In genomic region chr2:57181692-57182541, GRCm38 (mm10) we compare ENCODE assay signal across 8 mouse cellular contexts. TPM values are rescaled to one million over a fixed set of nuclear protein-coding genes. Genes with fewer than 3 reads are reported as not detected.
A peak's percentile ranks its signal among the peaks of the same experiment; 100 is the strongest.
DNase-seq lines count a peak whose midpoint lies in the region; ATAC-seq and TF ChIP-seq lines count a peak whose summit lies in the region.

No protein-coding gene starts in this region.

- whole genome bisulfite sequencing in hindbrain, embryonic 14.5 days = under 1% methylated on average over 37 of the region's 37 CpGs

- CTCF ChIA-PET in Patski (lab: Charles Lee) = interaction anchor here (1.2 kb wide), 1 partner anchor 22 kb away, joined by 3 read pairs; no protein-coding TSS in a partner anchor

- H3K27me3 ChIP-seq in Patski = no peaks in the 10 kb centered on the region
- H3K27me3 ChIP-seq in hindbrain, embryonic 14.5 days (ENCODE audit: control insufficient read depth, insufficient read depth, low read length) = no peaks in the 10 kb centered on the region

- H3K4me3 ChIP-seq in hindbrain, embryonic 14.5 days (replicated peaks; ENCODE audit: low read length) = peak overlapping the region; percentile 41

- peak overlapping the region; percentile 73 for H3K27ac ChIP-seq in hindbrain, embryonic 14.5 days

- no peak for TF ChIP-seq CTCF in Patski (IDR thresholded peaks at IDR 0.05)

- peak overlapping the region; percentile 50 for H3K9ac ChIP-seq in hindbrain, embryonic 14.5 days

- POLR2A ChIA-PET in Patski (lab: Charles Lee) = interaction anchor here (1.7 kb wide), 1 partner anchor 65 kb away, joined by 4 read pairs; no protein-coding TSS in a partner anchor

- peak; percentile 15 for DNase-seq in Patski (ENCODE audit: low read depth, low spot score)
- DNase-seq in cerebellum, postnatal 14 days = peak; percentile 97 to 98
- DNase-seq in frontal cortex, postnatal 25 days (ENCODE audit: low spot score in 2 of 2) = peak; percentile 95 to 96
- peak; percentile 99 for DNase-seq in hindbrain, embryonic 14.5 days (ENCODE audit: low spot score)
- DNase-seq in layer of hippocampus, postnatal 36 days = peak; percentile 94 to 95
- peak; percentile 96 for DNase-seq in lung, postnatal 36 days
- DNase-seq in retina, postnatal 1 day = peak; percentile 95
- peak; percentile 92 to 93 for DNase-seq in urinary bladder, adult 18-20 months (ENCODE audit: low spot score in 2 of 2)

- in situ Hi-C loops in Patski (cut with MboI; ENCODE audit: low pct_unique_long_range_greater_than_20kb) = no loop called here

- H3K4me2 ChIP-seq in hindbrain, embryonic 14.5 days (replicated peaks) = peak overlapping the region; percentile 45

- no peaks in the 10 kb centered on the region for H3K9me3 ChIP-seq in hindbrain, embryonic 14.5 days (ENCODE audit: control insufficient read depth, low read length)

- H3K4me1 ChIP-seq in hindbrain, embryonic 14.5 days (replicated peaks; ENCODE audit: control insufficient read depth, insufficient read depth, low read length) = no peaks in the 10 kb centered on the region

- H3K36me3 ChIP-seq in hindbrain, embryonic 14.5 days (replicated peaks; ENCODE audit: control insufficient read depth, insufficient read depth) = no peaks in the 10 kb centered on the region

- ATAC-seq in Patski = peak; percentile 73
- peak; percentile 99 for ATAC-seq in hindbrain, embryonic 14.5 days (ENCODE audit: low FRiP score)

RNA-seq across cellular contexts. Expression of gene Gpd2, which starts 55.5 kb away (rescaled TPM):
- 18.8 TPM for polyA plus RNA-seq in Patski (2021)
- polyA plus RNA-seq in hindbrain, embryonic 14.5 days (2014; fragmentation: Nextera tagmentation; extraction: Ambion mirVana) = 23.0 and 29.9 TPM in 2 replicates
- 100 to 1,000 TPM; 129 to 140 TPM for total RNA-seq in layer of hippocampus, postnatal 36 days (2021)

RNA-seq across cellular contexts. Expression of gene Nr4a2, which starts 58.1 kb away (rescaled TPM):
- 1.7 TPM for polyA plus RNA-seq in Patski (2021)
- polyA plus RNA-seq in hindbrain, embryonic 14.5 days (2014; fragmentation: Nextera tagmentation; extraction: Ambion mirVana) = 20.7 and 21.0 TPM in 2 replicates
- 10 to 100 TPM; 58.3 to 65.2 TPM for total RNA-seq in layer of hippocampus, postnatal 36 days (2021)

Comparison
In these comparisons a context has a peak if more than half of its experiments do, and no peak if none do; other contexts are left out.
1. Peak in every context shown above with its lines: DNase-seq, ATAC-seq, H3K4me3 ChIP-seq and H3K27ac ChIP-seq.
2. DNase-seq: peak in every context shown above with its lines; median percentile 99 in hindbrain, embryonic 14.5 days; 98 in cerebellum, postnatal 14 days; 96 in lung, postnatal 36 days; 96 in frontal cortex, postnatal 25 days; 95 in retina, postnatal 1 day; 94 in layer of hippocampus, postnatal 36 days; 92 in urinary bladder, adult 18-20 months; 15 in Patski.